Comparison of ENCODE assay signal across 23 mouse cellular contexts in genomic region chr2:94449643-94450042, GRCm38 (mm10). TPM values are rescaled to one million over a fixed set of nuclear protein-coding genes. Genes with fewer than 3 reads are reported as not detected.
DNase-seq lines count a peak whose midpoint lies in the region; ATAC-seq and TF ChIP-seq lines count a peak whose summit lies in the region.
"Had no signal": no experiment of that assay in that cellular context is flagged by ENCODE, and none has a peak within 500 bp of the region (broad histone marks: within the 10 kb centered on the region; RNA-seq: fewer than 3 reads in every experiment).

No protein-coding gene starts in this region.

- H3K27ac ChIP-seq in liver, adult 2 months (replicated peaks; ENCODE audit: insufficient read depth, low read depth, low read length) = no peak overlapping the region
- H3K27ac ChIP-seq: embryonic facial prominence, embryonic 10.5 days; embryonic facial prominence, embryonic 12.5 days; forebrain, embryonic 13.5 days; forebrain, embryonic 15.5 days had no signal

- no peak for TF ChIP-seq CTCF in liver, adult 2 months (IDR thresholded peaks at IDR 0.05; ENCODE audit: low read depth, low read length)
- no peak for TF ChIP-seq CTCF in Patski (IDR thresholded peaks at IDR 0.05)

- CTCF ChIA-PET in Patski (lab: Charles Lee) = interaction anchor here (1.0 kb wide), 1 partner anchor 16 kb away, joined by 3 read pairs; no protein-coding TSS in a partner anchor

- POLR2A ChIA-PET in Patski (lab: Charles Lee) = interaction anchor here (0.6 kb wide), 1 partner anchor 363 kb away, joined by 3 read pairs; no protein-coding TSS in a partner anchor

- no peaks in the 10 kb centered on the region for H3K4me1 ChIP-seq in liver, adult 2 months (ENCODE audit: control insufficient read depth, insufficient read depth, low read length)
- H3K4me1 ChIP-seq: embryonic facial prominence, embryonic 10.5 days; embryonic facial prominence, embryonic 12.5 days; forebrain, embryonic 13.5 days; forebrain, embryonic 15.5 days had no signal

- peak; percentile 33 for DNase-seq in heart, adult 11 months
- DNase-seq in heart, postnatal 4 days = no peak
- peak; percentile 66 for DNase-seq in liver, adult 2 months (ENCODE audit: extremely low read depth, low read depth, low spot score)
- no peak for DNase-seq in liver
- no peak for DNase-seq in Patski (ENCODE audit: low read depth, low spot score)
- no peak for DNase-seq in cerebellum, postnatal 4 days (ENCODE audit: low spot score in 2 of 2)
- no peak for DNase-seq in gastrocnemius, postnatal 4 days (ENCODE audit: low spot score in 2 of 2)
- DNase-seq: adrenal gland, adult 2 months; adrenal gland, postnatal 10 days; adrenal gland, postnatal 36 days; B cell, adult 2 months; cerebellum, adult 11-12 months; cerebellum, adult 2 months; cerebellum, adult 9-10 months; cerebellum, postnatal 10 days; cerebellum, postnatal 25 days; forebrain, postnatal 0 days had no signal

- no peak overlapping the region for H3K9ac ChIP-seq in liver, adult 2 months (ENCODE audit: low read depth, low read length)
- H3K9ac ChIP-seq: embryonic facial prominence, embryonic 12.5 days; forebrain, embryonic 13.5 days; forebrain, embryonic 15.5 days; forebrain, postnatal 0 days had no signal

- ATAC-seq in Patski = peak; percentile 60
- ATAC-seq: CD4-positive, CD25-positive, alpha-beta regulatory T cell, adult 4 months; forebrain, embryonic 13.5 days; forebrain, embryonic 15.5 days; forebrain, postnatal 0 days had no signal

- in situ Hi-C loops in Patski (cut with MboI; ENCODE audit: low pct_unique_long_range_greater_than_20kb) = no loop called here

- WGBS in liver, adult 2 months = 69% methylated on average over 8 of the region's 8 CpGs

- no peaks in the 10 kb centered on the region for H3K27me3 ChIP-seq in liver, adult 2 months (ENCODE audit: control insufficient read depth, insufficient read depth, low read length)
- no peaks in the 10 kb centered on the region for H3K27me3 ChIP-seq in Patski
- H3K27me3 ChIP-seq: embryonic facial prominence, embryonic 12.5 days; forebrain, embryonic 13.5 days; forebrain, embryonic 15.5 days had no signal

- H3K4me3 ChIP-seq in liver, adult 2 months (ENCODE audit: insufficient read depth, low read depth, low read length) = no peak overlapping the region
- H3K4me3 ChIP-seq: embryonic facial prominence, embryonic 10.5 days; embryonic facial prominence, embryonic 12.5 days; forebrain, embryonic 13.5 days; forebrain, embryonic 15.5 days had no signal

- H3K79me2 ChIP-seq in liver, adult 2 months (ENCODE audit: control insufficient read depth, insufficient read depth, low read length) = no peaks in the 10 kb centered on the region

- no peaks in the 10 kb centered on the region for H3K36me3 ChIP-seq in liver, adult 2 months (ENCODE audit: control insufficient read depth, insufficient read depth, low read length)
- H3K36me3 ChIP-seq: embryonic facial prominence, embryonic 10.5 days; embryonic facial prominence, embryonic 12.5 days; forebrain, embryonic 15.5 days; G1E had no signal

- no peak for TF ChIP-seq POLR2A in liver, adult 2 months (IDR thresholded peaks at IDR 0.05; ENCODE audit: extremely low read depth, insufficient read depth, low read length)

RNA-seq across cellular contexts. Expression of gene Api5, which starts 11.7 kb away (rescaled TPM):
- 10 to 100 TPM; 55.7 to 56.3 TPM for total RNA-seq in heart, postnatal 4 days (2021)
- total RNA-seq in liver, adult 2 months (2014; rRNA removed) = 36.6 and 39.0 TPM in 2 replicates
- polyA plus RNA-seq in liver, adult 2 months (2012; rRNA removed) = 12.5 and 12.6 TPM in 2 replicates
- 83.7 TPM for polyA plus RNA-seq in Patski (2021)
- total RNA-seq in gastrocnemius, postnatal 4 days (2021) = 10 to 100 TPM; 36.1 to 41.4 TPM

RNA-seq across cellular contexts. Expression of gene Ttc17, which starts 43.2 kb away (rescaled TPM):
- 10 to 100 TPM; 28.3 to 29.2 TPM for total RNA-seq in heart, postnatal 4 days (2021)
- 16.9 and 17.0 TPM in 2 replicates for total RNA-seq in liver, adult 2 months (2014; rRNA removed)
- polyA plus RNA-seq in liver, adult 2 months (2012; rRNA removed) = 10.5 and 12.1 TPM in 2 replicates
- 30.1 TPM for polyA plus RNA-seq in Patski (2021)
- 10 to 100 TPM; 21.5 to 23.2 TPM for total RNA-seq in gastrocnemius, postnatal 4 days (2021)

Comparison
In these comparisons a context has a peak if more than half of its experiments do, and no peak if none do; other contexts are left out.
1. DNase-seq: peak in heart, adult 11 months (single experiment) and liver, adult 2 months (single experiment); none in heart, postnatal 4 days (single experiment), liver (single experiment), Patski (single experiment), cerebellum, postnatal 4 days (0 of 2) and gastrocnemius, postnatal 4 days (0 of 2).